Mouse (Mus musculus) Muller cell, postnatal 12 days (primary cell): ENCODE measurements around the gene Rnaseh2c.

Source experiments
- DNase-seq: peaks from one replicate; pipeline ENCODE4 v3.0.0-alpha.2; 2015; ENCODE audit errors: inconsistent ontology term

The Rnaseh2c gene

GRCm38 (mm10) chr19:5575336-5575735 lies 26.3 kb upstream of the Rnaseh2c start:
- DNase-seq = no peak

GRCm38 (mm10) chr19:5579971-5580370 lies 21.7 kb upstream of the Rnaseh2c start:
- no peak for DNase-seq

GRCm38 (mm10) chr19:5580776-5581175 lies 20.9 kb upstream of the Rnaseh2c start:
- no peak for DNase-seq

- no peak for DNase-seq
Observed at GRCm38 (mm10) chr19:5581995-5582394, 19.7 kb upstream of the Rnaseh2c start.

GRCm38 (mm10) chr19:5589159-5589558 lies 12.5 kb upstream of the Rnaseh2c start:
- no peak for DNase-seq

- DNase-seq = no peak
Observed at GRCm38 (mm10) chr19:5591888-5592287, 9.8 kb upstream of the Rnaseh2c start.

GRCm38 (mm10) chr19:5599224-5599623 lies 2.4 kb upstream of the Rnaseh2c start:
- DNase-seq = no peak

- DNase-seq = no peak
Observed at GRCm38 (mm10) chr19:5603664-5604063, 2.0 kb downstream of the Rnaseh2c start.

GRCm38 (mm10) chr19:5605126-5605525 lies 3.5 kb downstream of the Rnaseh2c start:
- DNase-seq = no peak

GRCm38 (mm10) chr19:5606196-5606595 lies 4.5 kb downstream of the Rnaseh2c start:
- no peak for DNase-seq

- no peak for DNase-seq
Observed at GRCm38 (mm10) chr19:5607705-5608410, 6.2 kb downstream of the Rnaseh2c start.

- no peak for DNase-seq
Observed at GRCm38 (mm10) chr19:5608707-5609106, 7.0 kb downstream of the Rnaseh2c start.

- no peak for DNase-seq
Observed at GRCm38 (mm10) chr19:5609171-5609546, 7.5 kb downstream of the Rnaseh2c start.

GRCm38 (mm10) chr19:5609547-5610404 lies 8.1 kb downstream of the Rnaseh2c start, which contains the start of gene Kat5:
Kat5 (minus strand) TSS chr19:5610237.
- peak; percentile 97 for DNase-seq

- DNase-seq = no peak
Observed at GRCm38 (mm10) chr19:5611973-5612372, 10.3 kb downstream of the Rnaseh2c start.

GRCm38 (mm10) chr19:5612762-5613411 lies 11.2 kb downstream of the Rnaseh2c start:
- DNase-seq = no peak

GRCm38 (mm10) chr19:5614953-5615352 lies 13.3 kb downstream of the Rnaseh2c start:
- peak; percentile 35 for DNase-seq

GRCm38 (mm10) chr19:5620007-5620406 lies 18.3 kb downstream of the Rnaseh2c start:
- no peak for DNase-seq

GRCm38 (mm10) chr19:5621884-5622283 lies 20.2 kb downstream of the Rnaseh2c start:
- no peak for DNase-seq

- no peak for DNase-seq
Observed at GRCm38 (mm10) chr19:5625311-5625710, 23.6 kb downstream of the Rnaseh2c start.

- no peak for DNase-seq
Observed at GRCm38 (mm10) chr19:5629907-5630306, 28.2 kb downstream of the Rnaseh2c start.

GRCm38 (mm10) chr19:5632120-5632519 lies 30.4 kb downstream of the Rnaseh2c start:
- DNase-seq = no peak
